Mouse (Mus musculus) spleen, adult 2 months (tissue): ENCODE measurements around the gene Cxcr5.

Source experiments
- CTCF ChIP-seq: fragments of 200-500 bp; IDR thresholded peaks from 2 replicates; pipeline ENCODE4 v1.5.1; 2011; ENCODE audit warnings: mild to moderate bottlenecking, inconsistent platforms; ENCODE audit not compliant: insufficient read depth, insufficient read length, insufficient replicate concordance; ENCODE audit errors: extremely low read depth
- POLR2A ChIP-seq: fragments of 200-500 bp; IDR thresholded peaks from 2 replicates; pipeline ENCODE4 v1.6.1; 2011; ENCODE audit warnings: low read depth, low read length, inconsistent platforms

- TF ChIP-seq CTCF (no peak), POLR2A (no peak)
Measured at GRCm38 (mm10) chr9:44486741-44487421, 74.8 kb downstream of the Cxcr5 start.
